Mouse (Mus musculus): ENCODE measurements at regions not wholly inside any gene's neighbourhood (a gene's known extent, or its start where the extent isn't known, plus 50 kb on each side); places are given as distances from the start of the nearest gene placed in this dataset.

GRCm38 (mm10) chr5:106392213-106392612 lies 65.8 kb downstream of the Barhl2 start:
- Histone ChIP-seq H3K9ac (replicated peaks; ENCODE audit: low read length) (no peak overlapping the region), H3K9me3 (replicated peaks; ENCODE audit: control insufficient read depth, low read length) (no peaks in the 10 kb centered on the region), H3K27me3 (ENCODE audit: control insufficient read depth, insufficient read depth, low read length) (no peaks in the 10 kb centered on the region), H3K4me1 (ENCODE audit: control insufficient read depth, insufficient read depth, low read length) (no peaks in the 10 kb centered on the region), H3K36me3 (replicated peaks; ENCODE audit: control insufficient read depth, insufficient read depth, low read depth, low read length) (no peaks in the 10 kb centered on the region), H3K27ac (replicated peaks; ENCODE audit: low read depth, low read length) (no peak overlapping the region), H3K4me3 (ENCODE audit: low read depth, low read length) (no peak overlapping the region), H3K4me2 (ENCODE audit: low read depth, low read length) (no peak overlapping the region)
- DNase-seq (ENCODE audit: low spot score): no peak
- WGBS: 70% methylated on average over 11 of the region's 11 CpGs
- no peak for ATAC-seq (replicated peaks; ENCODE audit: insufficient number of reproducible peaks, low FRiP score, low TSS enrichment, low read depth)

GRCm38 (mm10) chr5:106386621-106387020 lies 71.3 kb downstream of the Barhl2 start:
- no peaks in the 10 kb centered on the region for H3K4me1 ChIP-seq (ENCODE audit: control insufficient read depth, insufficient read depth, low read length)
- 81% methylated on average over 7 of the region's 7 CpGs for WGBS
- DNase-seq (ENCODE audit: low spot score) (no peak), ATAC-seq (replicated peaks; ENCODE audit: insufficient number of reproducible peaks, low FRiP score, low TSS enrichment, low read depth) (no peak)
- H3K27ac ChIP-seq (replicated peaks; ENCODE audit: low read depth, low read length): no peak overlapping the region
- H3K27me3 ChIP-seq (ENCODE audit: control insufficient read depth, insufficient read depth, low read length): no peaks in the 10 kb centered on the region
- H3K4me3 ChIP-seq (ENCODE audit: low read depth, low read length): no peak overlapping the region
- no peaks in the 10 kb centered on the region for H3K36me3 ChIP-seq (replicated peaks; ENCODE audit: control insufficient read depth, insufficient read depth, low read depth, low read length)
- no peaks in the 10 kb centered on the region for H3K9me3 ChIP-seq (replicated peaks; ENCODE audit: control insufficient read depth, low read length)
- H3K4me2 ChIP-seq (ENCODE audit: low read depth, low read length): no peak overlapping the region
- H3K9ac ChIP-seq (replicated peaks; ENCODE audit: low read length): no peak overlapping the region

- H3K27me3 ChIP-seq (ENCODE audit: control insufficient read depth, insufficient read depth, low read length): no peaks in the 10 kb centered on the region
- no peaks in the 10 kb centered on the region for H3K4me1 ChIP-seq (ENCODE audit: control insufficient read depth, insufficient read depth, low read length)
- no peaks in the 10 kb centered on the region for H3K9me3 ChIP-seq (replicated peaks; ENCODE audit: control insufficient read depth, low read length)
- H3K9ac ChIP-seq (replicated peaks; ENCODE audit: low read length): no peak overlapping the region
- 62% methylated on average over 8 of the region's 8 CpGs for WGBS
- H3K36me3 ChIP-seq (replicated peaks; ENCODE audit: control insufficient read depth, insufficient read depth, low read depth, low read length): no peaks in the 10 kb centered on the region
- H3K4me3 ChIP-seq (ENCODE audit: low read depth, low read length): no peak overlapping the region
- ATAC-seq (replicated peaks; ENCODE audit: insufficient number of reproducible peaks, low FRiP score, low TSS enrichment, low read depth): no peak
- DNase-seq (ENCODE audit: low spot score): no peak
- no peak overlapping the region for H3K27ac ChIP-seq (replicated peaks; ENCODE audit: low read depth, low read length)
- no peak overlapping the region for H3K4me2 ChIP-seq (ENCODE audit: low read depth, low read length)
Measured at GRCm38 (mm10) chr5:106385838-106386237, 72.1 kb downstream of the Barhl2 start.

GRCm38 (mm10) chr5:106385219-106385618 lies 72.7 kb downstream of the Barhl2 start:
- no peak overlapping the region for H3K4me2 ChIP-seq (ENCODE audit: low read depth, low read length)
- H3K36me3 ChIP-seq (replicated peaks; ENCODE audit: control insufficient read depth, insufficient read depth, low read depth, low read length): no peaks in the 10 kb centered on the region
- H3K27me3 ChIP-seq (ENCODE audit: control insufficient read depth, insufficient read depth, low read length): no peaks in the 10 kb centered on the region
- H3K9me3 ChIP-seq (replicated peaks; ENCODE audit: control insufficient read depth, low read length): no peaks in the 10 kb centered on the region
- DNase-seq (ENCODE audit: low spot score): no peak
- no peak overlapping the region for H3K9ac ChIP-seq (replicated peaks; ENCODE audit: low read length)
- 69% methylated on average over 6 of the region's 6 CpGs for whole genome bisulfite sequencing
- H3K4me1 ChIP-seq (ENCODE audit: control insufficient read depth, insufficient read depth, low read length): no peaks in the 10 kb centered on the region
- no peak overlapping the region for H3K4me3 ChIP-seq (ENCODE audit: low read depth, low read length)
- no peak for ATAC-seq (replicated peaks; ENCODE audit: insufficient number of reproducible peaks, low FRiP score, low TSS enrichment, low read depth)
- H3K27ac ChIP-seq (replicated peaks; ENCODE audit: low read depth, low read length): no peak overlapping the region

- Histone ChIP-seq H3K9ac (replicated peaks; ENCODE audit: low read length) (no peak overlapping the region), H3K27me3 (ENCODE audit: control insufficient read depth, insufficient read depth, low read length) (no peaks in the 10 kb centered on the region), H3K36me3 (replicated peaks; ENCODE audit: control insufficient read depth, insufficient read depth, low read depth, low read length) (no peaks in the 10 kb centered on the region), H3K9me3 (replicated peaks; ENCODE audit: control insufficient read depth, low read length) (no peaks in the 10 kb centered on the region), H3K4me2 (ENCODE audit: low read depth, low read length) (no peak overlapping the region), H3K4me3 (ENCODE audit: low read depth, low read length) (no peak overlapping the region), H3K4me1 (ENCODE audit: control insufficient read depth, insufficient read depth, low read length) (no peaks in the 10 kb centered on the region), H3K27ac (replicated peaks; ENCODE audit: low read depth, low read length) (no peak overlapping the region)
- no peak for ATAC-seq (replicated peaks; ENCODE audit: insufficient number of reproducible peaks, low FRiP score, low TSS enrichment, low read depth)
- no peak for DNase-seq (ENCODE audit: low spot score)
- WGBS: 70% methylated on average over 6 of the region's 6 CpGs
Measured at GRCm38 (mm10) chr5:106384138-106384770, 73.7 kb downstream of the Barhl2 start.

GRCm38 (mm10) chr5:106381919-106382318 lies 76.0 kb downstream of the Barhl2 start:
- no peak overlapping the region for H3K9ac ChIP-seq (replicated peaks; ENCODE audit: low read length)
- no peak overlapping the region for H3K4me2 ChIP-seq (ENCODE audit: low read depth, low read length)
- no peaks in the 10 kb centered on the region for H3K36me3 ChIP-seq (replicated peaks; ENCODE audit: control insufficient read depth, insufficient read depth, low read depth, low read length)
- 80% methylated on average over 3 of the region's 3 CpGs for WGBS
- ATAC-seq (replicated peaks; ENCODE audit: insufficient number of reproducible peaks, low FRiP score, low TSS enrichment, low read depth) (no peak), DNase-seq (ENCODE audit: low spot score) (no peak)
- H3K4me1 ChIP-seq (ENCODE audit: control insufficient read depth, insufficient read depth, low read length): no peaks in the 10 kb centered on the region
- no peak overlapping the region for H3K27ac ChIP-seq (replicated peaks; ENCODE audit: low read depth, low read length)
- H3K9me3 ChIP-seq (replicated peaks; ENCODE audit: control insufficient read depth, low read length): no peaks in the 10 kb centered on the region
- H3K4me3 ChIP-seq (ENCODE audit: low read depth, low read length): no peak overlapping the region
- no peaks in the 10 kb centered on the region for H3K27me3 ChIP-seq (ENCODE audit: control insufficient read depth, insufficient read depth, low read length)

- H3K4me1 ChIP-seq (ENCODE audit: control insufficient read depth, insufficient read depth, low read length): no peaks in the 10 kb centered on the region
- no peaks in the 10 kb centered on the region for H3K9me3 ChIP-seq (replicated peaks; ENCODE audit: control insufficient read depth, low read length)
- no peaks in the 10 kb centered on the region for H3K27me3 ChIP-seq (ENCODE audit: control insufficient read depth, insufficient read depth, low read length)
- no peak overlapping the region for H3K4me2 ChIP-seq (ENCODE audit: low read depth, low read length)
- no peak for DNase-seq (ENCODE audit: low spot score)
- H3K27ac ChIP-seq (replicated peaks; ENCODE audit: low read depth, low read length): no peak overlapping the region
- no peak overlapping the region for H3K4me3 ChIP-seq (ENCODE audit: low read depth, low read length)
- whole genome bisulfite sequencing: 28% methylated on average over 9 of the region's 9 CpGs
- ATAC-seq (replicated peaks; ENCODE audit: insufficient number of reproducible peaks, low FRiP score, low TSS enrichment, low read depth): no peak
- no peaks in the 10 kb centered on the region for H3K36me3 ChIP-seq (replicated peaks; ENCODE audit: control insufficient read depth, insufficient read depth, low read depth, low read length)
- H3K9ac ChIP-seq (replicated peaks; ENCODE audit: low read length): no peak overlapping the region
Measured at GRCm38 (mm10) chr5:106380631-106381285, 77.2 kb downstream of the Barhl2 start.

GRCm38 (mm10) chr5:106376781-106377525 lies 81.0 kb downstream of the Barhl2 start:
- no peak overlapping the region for H3K9ac ChIP-seq (replicated peaks; ENCODE audit: low read length)
- no peak overlapping the region for H3K4me3 ChIP-seq (ENCODE audit: low read depth, low read length)
- no peak for DNase-seq (ENCODE audit: low spot score)
- H3K27me3 ChIP-seq (ENCODE audit: control insufficient read depth, insufficient read depth, low read length): no peaks in the 10 kb centered on the region
- H3K36me3 ChIP-seq (replicated peaks; ENCODE audit: control insufficient read depth, insufficient read depth, low read depth, low read length): no peaks in the 10 kb centered on the region
- ATAC-seq (replicated peaks; ENCODE audit: insufficient number of reproducible peaks, low FRiP score, low TSS enrichment, low read depth): no peak
- H3K9me3 ChIP-seq (replicated peaks; ENCODE audit: control insufficient read depth, low read length): no peaks in the 10 kb centered on the region
- H3K27ac ChIP-seq (replicated peaks; ENCODE audit: low read depth, low read length): no peak overlapping the region
- H3K4me2 ChIP-seq (ENCODE audit: low read depth, low read length): no peak overlapping the region
- H3K4me1 ChIP-seq (ENCODE audit: control insufficient read depth, insufficient read depth, low read length): no peaks in the 10 kb centered on the region
- WGBS: 88% methylated on average over 25 of the region's 25 CpGs
